Mouse (Mus musculus): ENCODE results near the gene A930017K11Rik. TPM values are rescaled to one million over a fixed set of nuclear protein-coding genes. Genes with fewer than 3 reads are reported as not detected.
A peak's percentile ranks its signal among the peaks of the same experiment; 100 is the strongest.

Gene A930017K11Rik
- polyA plus RNA-seq, 1 experiment from 2014 or later, result 0.09 TPM

- H3K27ac ChIP-seq, result peak overlapping the region; percentile 96
- no peaks in the 10 kb centered on the region for H3K9me3 ChIP-seq
- WGBS, result under 1% methylated on average over 40 of the region's 40 CpGs
- peak overlapping the region; percentile 85 for H3K4me2 ChIP-seq
- H3K4me1 ChIP-seq, result peaks cover 22% of the 10 kb centered on the region
- peak overlapping the region; percentile 84 for H3K4me3 ChIP-seq
- H3K9ac ChIP-seq, result peak overlapping the region; percentile 56
- peaks cover 5% of the 10 kb centered on the region; the same call in 1 of the 2 replicates for H3K36me3 ChIP-seq
- peak; percentile 98 for ATAC-seq (ENCODE audit: borderline replicate concordance, extremely low read depth, low FRiP score, low TSS enrichment)
- no peaks in the 10 kb centered on the region for H3K27me3 ChIP-seq
Measured at GRCm38 (mm10) chr17:25919786-25920642, 32.4 kb downstream of the A930017K11Rik start.

GRCm38 (mm10) chr17:25919144-25919785 lies 33.1 kb downstream of the A930017K11Rik start, which contains the start of gene Rab40c:
TSS of gene Rab40c (minus strand) at chr17:25919727.
- H3K4me3 ChIP-seq, result peak within 1 kb of the TSS; percentile 84
- under 1% methylated on average over 58 of the region's 78 CpGs for WGBS
- H3K4me1 ChIP-seq, result peaks cover 26% of the 10 kb centered on the region
- H3K27ac ChIP-seq, result peak within 1 kb of the TSS; percentile 96
- H3K27me3 ChIP-seq, result no peaks in the 10 kb centered on the region
- ATAC-seq (ENCODE audit: borderline replicate concordance, extremely low read depth, low FRiP score, low TSS enrichment), result no peak
- H3K9me3 ChIP-seq, result no peaks in the 10 kb centered on the region
- peak within 1 kb of the TSS; percentile 85 for H3K9ac ChIP-seq
- H3K36me3 ChIP-seq, result peaks cover 5% of the 10 kb centered on the region; the same call in 1 of the 2 replicates
- peak within 1 kb of the TSS; percentile 85 for H3K4me2 ChIP-seq

- Histone ChIP-seq H3K27ac (no peak overlapping the region), H3K9me3 (no peaks in the 10 kb centered on the region), H3K9ac (peak overlapping the region; percentile 85), H3K4me3 (peak overlapping the region; percentile 84), H3K27me3 (no peaks in the 10 kb centered on the region), H3K4me1 (peaks cover 30% of the 10 kb centered on the region), H3K4me2 (peak overlapping the region; percentile 85), H3K36me3 (peaks cover 5% of the 10 kb centered on the region; the same call in 1 of the 2 replicates)
- no peak for ATAC-seq (ENCODE audit: borderline replicate concordance, extremely low read depth, low FRiP score, low TSS enrichment)
- WGBS, result 81% methylated on average over 9 of the region's 9 CpGs
Measured at GRCm38 (mm10) chr17:25918037-25918750, 34.2 kb downstream of the A930017K11Rik start.

GRCm38 (mm10) chr17:25916931-25917647 lies 35.3 kb downstream of the A930017K11Rik start:
- no peaks in the 10 kb centered on the region for H3K27me3 ChIP-seq
- H3K4me3 ChIP-seq, result no peak overlapping the region
- no peak for ATAC-seq (ENCODE audit: borderline replicate concordance, extremely low read depth, low FRiP score, low TSS enrichment)
- 76% methylated on average over 8 of the region's 8 CpGs for WGBS
- H3K9ac ChIP-seq, result no peak overlapping the region
- H3K4me2 ChIP-seq, result no peak overlapping the region
- no peak overlapping the region for H3K27ac ChIP-seq
- H3K9me3 ChIP-seq, result no peaks in the 10 kb centered on the region
- peaks cover 30% of the 10 kb centered on the region for H3K4me1 ChIP-seq
- peaks cover 5% of the 10 kb centered on the region; the same call in 1 of the 2 replicates for H3K36me3 ChIP-seq

- Histone ChIP-seq H3K36me3 (peaks cover 5% of the 10 kb centered on the region; the same call in 1 of the 2 replicates), H3K9ac (no peak overlapping the region), H3K4me1 (peaks cover 25% of the 10 kb centered on the region), H3K4me2 (no peak overlapping the region), H3K27me3 (no peaks in the 10 kb centered on the region), H3K9me3 (no peaks in the 10 kb centered on the region), H3K27ac (peak overlapping the region; percentile 34), H3K4me3 (no peak overlapping the region)
- 64% methylated on average over 4 of the region's 4 CpGs for WGBS
- no peak for ATAC-seq (ENCODE audit: borderline replicate concordance, extremely low read depth, low FRiP score, low TSS enrichment)
Measured at GRCm38 (mm10) chr17:25914295-25914694, 38.1 kb downstream of the A930017K11Rik start.

GRCm38 (mm10) chr17:25913877-25914275 lies 38.5 kb downstream of the A930017K11Rik start:
- ATAC-seq (ENCODE audit: borderline replicate concordance, extremely low read depth, low FRiP score, low TSS enrichment), result no peak
- H3K27ac ChIP-seq, result peak overlapping the region; percentile 34
- no peaks in the 10 kb centered on the region for H3K27me3 ChIP-seq
- H3K9ac ChIP-seq, result no peak overlapping the region
- peaks cover 5% of the 10 kb centered on the region; the same call in 1 of the 2 replicates for H3K36me3 ChIP-seq
- H3K4me3 ChIP-seq, result no peak overlapping the region
- no peak overlapping the region for H3K4me2 ChIP-seq
- peaks cover 23% of the 10 kb centered on the region for H3K4me1 ChIP-seq
- WGBS, result 62% methylated on average over 1 of the region's 1 CpGs
- no peaks in the 10 kb centered on the region for H3K9me3 ChIP-seq

GRCm38 (mm10) chr17:25913186-25913876 lies 39.0 kb downstream of the A930017K11Rik start:
- Histone ChIP-seq H3K9me3 (no peaks in the 10 kb centered on the region), H3K27ac (0 out of 2 replicates have a peak overlapping the region, but pooled peaks have one; percentile 34)

GRCm38 (mm10) chr17:25911816-25912215 lies 40.5 kb downstream of the A930017K11Rik start:
- WGBS, result 93% methylated on average over 4 of the region's 4 CpGs
- ATAC-seq (ENCODE audit: borderline replicate concordance, extremely low read depth, low FRiP score, low TSS enrichment), result no peak

More at GRCm38 (mm10) chr17:25913186-25913876, 39.0 kb downstream of the A930017K11Rik start:
- no peak overlapping the region for H3K9ac ChIP-seq
- peaks cover 18% of the 10 kb centered on the region for H3K4me1 ChIP-seq
- H3K4me3 ChIP-seq, result no peak overlapping the region
- H3K4me2 ChIP-seq, result no peak overlapping the region
- H3K27me3 ChIP-seq, result no peaks in the 10 kb centered on the region
- H3K36me3 ChIP-seq, result peaks cover 5% of the 10 kb centered on the region; the same call in 1 of the 2 replicates
- no peak for ATAC-seq (ENCODE audit: borderline replicate concordance, extremely low read depth, low FRiP score, low TSS enrichment)
- 76% methylated on average over 14 of the region's 14 CpGs for WGBS

GRCm38 (mm10) chr17:25907640-25908039 lies 44.7 kb downstream of the A930017K11Rik start:
- Histone ChIP-seq H3K36me3 (peaks cover 5% of the 10 kb centered on the region; the same call in 1 of the 2 replicates), H3K4me3 (no peak overlapping the region), H3K4me2 (no peak overlapping the region), H3K9ac (no peak overlapping the region), H3K27ac (no peak overlapping the region), H3K27me3 (no peaks in the 10 kb centered on the region), H3K9me3 (no peaks in the 10 kb centered on the region), H3K4me1 (no peaks in the 10 kb centered on the region)
- ATAC-seq (ENCODE audit: borderline replicate concordance, extremely low read depth, low FRiP score, low TSS enrichment), result no peak
- 87% methylated on average over 2 of the region's 2 CpGs for WGBS

More at GRCm38 (mm10) chr17:25911816-25912215, 40.5 kb downstream of the A930017K11Rik start:
- Histone ChIP-seq H3K9ac (no peak overlapping the region), H3K9me3 (no peaks in the 10 kb centered on the region), H3K4me2 (no peak overlapping the region), H3K27me3 (no peaks in the 10 kb centered on the region), H3K4me3 (no peak overlapping the region), H3K4me1 (peaks cover 9% of the 10 kb centered on the region), H3K27ac (no peak overlapping the region), H3K36me3 (peaks cover 3% of the 10 kb centered on the region; the same call in 1 of the 2 replicates)

GRCm38 (mm10) chr17:25903061-25903460 lies 49.3 kb downstream of the A930017K11Rik start:
- Histone ChIP-seq H3K4me3 (no peak overlapping the region), H3K4me1 (no peaks in the 10 kb centered on the region), H3K36me3 (peaks cover 12% of the 10 kb centered on the region), H3K9ac (no peak overlapping the region), H3K9me3 (no peaks in the 10 kb centered on the region), H3K4me2 (no peak overlapping the region), H3K27ac (no peak overlapping the region), H3K27me3 (no peaks in the 10 kb centered on the region)
- WGBS, result 87% methylated on average over 3 of the region's 3 CpGs
- no peak for ATAC-seq (ENCODE audit: borderline replicate concordance, extremely low read depth, low FRiP score, low TSS enrichment)
